Mouse (Mus musculus): Measurements from ENCODE around the gene Phgdh. TPM values are rescaled to one million over a fixed set of nuclear protein-coding genes. Genes with fewer than 3 reads are reported as not detected.

Phgdh gene
- total RNA-seq, 2 experiments from 2014 or later, result 52.5 to 52.7 TPM

- no peak for TF ChIP-seq CTCF (IDR thresholded peaks at IDR 0.05)
- no peak overlapping the region for H3K4me3 ChIP-seq
- intact Hi-C loops (cut with DNase I), result no loop called here
- no peak for DNase-seq (ENCODE audit: extremely low spot score in 1 of 2, low spot score in 2 of 2)
- H3K27ac ChIP-seq, result no peak overlapping the region
These were observed 1.2 kb upstream of the Phgdh start for GRCm38 (mm10) chr3:98340818-98341594.

- intact Hi-C loops (cut with DNase I), result no loop called here
- H3K27ac ChIP-seq, result peak overlapping the region; percentile 55; the same call in 1 of the 2 replicates
These were observed 589 bp downstream of the Phgdh start for GRCm38 (mm10) chr3:98339097-98339705.

GRCm38 (mm10) chr3:98338584-98339041 is 1.2 kb downstream of the Phgdh start:
- DNase-seq (ENCODE audit: extremely low spot score in 1 of 2, low spot score in 2 of 2), result no peak
- TF ChIP-seq CTCF (IDR thresholded peaks at IDR 0.05), result no peak
- intact Hi-C loops (cut with DNase I), result no loop called here
- peak overlapping the region; percentile 55; the same call in 1 of the 2 replicates for H3K27ac ChIP-seq
- H3K4me3 ChIP-seq, result peak overlapping the region; percentile 58

More at GRCm38 (mm10) chr3:98339097-98339705, 589 bp downstream of the Phgdh start:
- no peak for TF ChIP-seq CTCF (IDR thresholded peaks at IDR 0.05)
- peak; percentile 26 to 31 for DNase-seq (ENCODE audit: extremely low spot score in 1 of 2, low spot score in 2 of 2)
- peak overlapping the region; percentile 58 for H3K4me3 ChIP-seq

- intact Hi-C loops (cut with DNase I), result no loop called here
- TF ChIP-seq CTCF (IDR thresholded peaks at IDR 0.05), result no peak
- Histone ChIP-seq H3K27ac (no peak overlapping the region), H3K4me3 (no peak overlapping the region)
- no peak for DNase-seq (ENCODE audit: extremely low spot score in 1 of 2, low spot score in 2 of 2)
These were observed 2.8 kb downstream of the Phgdh start for GRCm38 (mm10) chr3:98336661-98337654.

- Histone ChIP-seq H3K27ac (no peak overlapping the region), H3K4me3 (no peak overlapping the region)
- intact Hi-C loops (cut with DNase I), result no loop called here
- DNase-seq (ENCODE audit: extremely low spot score in 1 of 2, low spot score in 2 of 2), result no peak
- TF ChIP-seq CTCF (IDR thresholded peaks at IDR 0.05), result no peak
These were observed 3.9 kb downstream of the Phgdh start for GRCm38 (mm10) chr3:98335886-98336285.

- DNase-seq (ENCODE audit: extremely low spot score in 1 of 2, low spot score in 2 of 2), result no peak
- no peak overlapping the region for H3K4me3 ChIP-seq
- no peak overlapping the region for H3K27ac ChIP-seq
- intact Hi-C loops (cut with DNase I), result no loop called here
- TF ChIP-seq CTCF (IDR thresholded peaks at IDR 0.05), result no peak
These were observed 4.5 kb downstream of the Phgdh start for GRCm38 (mm10) chr3:98335331-98335730.

- no peak for DNase-seq (ENCODE audit: extremely low spot score in 1 of 2, low spot score in 2 of 2)
- intact Hi-C loops (cut with DNase I), result no loop called here
- H3K27ac ChIP-seq, result no peak overlapping the region
- no peak for TF ChIP-seq CTCF (IDR thresholded peaks at IDR 0.05)
- no peak overlapping the region for H3K4me3 ChIP-seq
These were observed 5.8 kb downstream of the Phgdh start for GRCm38 (mm10) chr3:98334010-98334409.

GRCm38 (mm10) chr3:98324235-98324634 is 15.6 kb downstream of the Phgdh start:
- Histone ChIP-seq H3K27ac (peak overlapping the region; percentile 53; the same call in 1 of the 2 replicates), H3K4me3 (no peak overlapping the region)
- intact Hi-C loops (cut with DNase I), result no loop called here
- no peak for TF ChIP-seq CTCF (IDR thresholded peaks at IDR 0.05)
- DNase-seq (ENCODE audit: extremely low spot score in 1 of 2, low spot score in 2 of 2), result no peak

GRCm38 (mm10) chr3:98322209-98322608 is 17.6 kb downstream of the Phgdh start:
- TF ChIP-seq CTCF (IDR thresholded peaks at IDR 0.05), result no peak
- DNase-seq (ENCODE audit: extremely low spot score in 1 of 2, low spot score in 2 of 2), result no peak
- intact Hi-C loops (cut with DNase I), result no loop called here
- Histone ChIP-seq H3K4me3 (no peak overlapping the region), H3K27ac (no peak overlapping the region)

- no peak overlapping the region for H3K4me3 ChIP-seq
- peak overlapping the region; percentile 61; the same call in 1 of the 2 replicates for H3K27ac ChIP-seq
- intact Hi-C loops (cut with DNase I), result no loop called here
- DNase-seq (ENCODE audit: extremely low spot score in 1 of 2, low spot score in 2 of 2), result no peak
- TF ChIP-seq CTCF (IDR thresholded peaks at IDR 0.05), result no peak
These were observed 20.6 kb downstream of the Phgdh start for GRCm38 (mm10) chr3:98319190-98319589.

- TF ChIP-seq CTCF (IDR thresholded peaks at IDR 0.05), result no peak
- Histone ChIP-seq H3K27ac (peak overlapping the region; percentile 5; the same call in 1 of the 2 replicates), H3K4me3 (no peak overlapping the region)
- intact Hi-C loops (cut with DNase I), result no loop called here
- DNase-seq (ENCODE audit: extremely low spot score in 1 of 2, low spot score in 2 of 2), result no peak
These were observed 22.6 kb downstream of the Phgdh start for GRCm38 (mm10) chr3:98317143-98317542.

Data from left cerebral cortex, adult 2 months (tissue).